Mouse (Mus musculus) MN1 (cell line): ENCODE measurements around the gene Rap1a.
"Not testable (repeated sequence)": the region's sequence is repeated elsewhere in the genome, so short reads cannot be mapped to it uniquely, and the experiment has no call there.

Source experiments
- DNase-seq: peaks from one replicate; pipeline ENCODE4 v3.0.0-alpha.2; 2016; ENCODE audit warnings: low spot score

Gene Rap1a

DNA sequence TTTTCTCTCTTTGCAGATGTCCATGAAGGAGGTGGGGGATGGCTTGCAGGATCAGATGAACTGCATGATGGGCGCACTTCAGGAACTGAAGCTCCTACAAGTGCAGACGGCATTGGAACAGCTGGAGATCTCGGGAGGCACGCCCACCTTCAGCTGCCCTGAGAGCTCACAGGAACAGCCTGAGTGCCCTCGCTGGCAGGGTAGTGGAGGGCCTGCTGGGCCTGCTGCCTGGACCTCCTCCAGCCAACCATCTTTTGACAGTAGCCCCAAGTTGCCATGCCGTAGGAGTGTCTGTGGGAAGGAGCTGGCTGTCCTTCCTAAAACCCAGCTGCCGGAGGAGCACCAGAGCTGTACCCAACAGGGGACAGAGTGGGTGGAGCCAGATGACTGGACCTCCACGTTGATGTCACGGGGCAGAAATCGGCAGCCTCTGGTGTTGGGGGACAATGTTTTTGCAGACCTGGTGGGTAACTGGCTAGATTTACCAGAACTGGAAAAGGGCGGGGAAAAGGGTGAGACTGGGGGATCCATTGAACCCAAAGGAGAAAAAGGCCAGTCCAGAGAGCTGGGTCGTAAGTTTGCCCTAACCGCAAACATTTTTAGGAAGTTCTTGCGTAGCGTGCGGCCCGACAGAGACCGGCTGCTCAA lies 84.7 kb downstream of the Rap1a start:
- no peak for DNase-seq

GRCm38 (mm10) chr3:105714820-105715167 lies 86.3 kb downstream of the Rap1a start:
- DNase-seq, result no peak

- peak; percentile 18 for DNase-seq
Measured at GRCm38 (mm10) chr3:105714091-105714819, 86.9 kb downstream of the Rap1a start.

DNA sequence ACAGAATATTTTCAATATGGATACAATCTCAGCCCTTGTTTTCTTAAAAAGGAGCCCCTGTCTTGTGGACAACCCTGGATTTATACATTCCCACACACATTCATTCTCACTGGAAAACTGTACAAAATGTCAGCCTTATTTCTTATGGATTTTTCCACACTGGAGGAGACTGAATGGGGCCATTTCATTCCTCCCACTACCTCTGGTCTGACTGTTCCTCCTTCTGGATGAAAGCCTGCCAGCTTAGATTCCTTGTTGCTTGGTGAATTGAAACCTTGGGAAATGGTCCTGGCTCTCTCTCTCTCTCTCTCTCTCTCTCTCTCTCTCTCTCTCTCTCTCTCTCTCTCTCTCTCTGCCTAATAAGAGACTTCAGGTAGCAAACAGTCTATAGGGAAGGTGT lies 88.3 kb downstream of the Rap1a start:
- DNase-seq, result no peak

GRCm38 (mm10) chr3:105711741-105712140 lies 89.4 kb downstream of the Rap1a start:
- no peak for DNase-seq

GRCm38 (mm10) chr3:105710246-105710645 lies 90.9 kb downstream of the Rap1a start:
- DNase-seq, result no peak

DNA sequence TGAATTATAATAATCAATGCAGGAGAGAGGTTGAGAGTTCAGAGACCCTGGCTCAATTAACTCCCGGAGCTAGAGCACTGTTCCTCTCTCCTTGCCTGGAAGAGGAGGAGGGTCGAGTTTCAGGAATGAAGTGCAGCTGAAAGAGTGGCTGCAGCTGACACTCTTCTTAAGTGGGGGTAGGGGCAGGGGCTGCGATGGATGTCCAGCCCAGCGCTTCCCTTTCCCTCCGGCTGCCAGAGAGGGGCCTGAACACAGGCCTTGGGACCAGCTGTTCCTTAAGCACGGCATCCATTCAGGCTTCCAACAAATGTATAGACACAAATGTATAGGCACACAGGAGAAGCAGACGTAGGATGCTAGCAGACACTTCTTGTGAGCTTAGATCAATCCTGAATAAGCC lies 93.5 kb downstream of the Rap1a start:
- no peak for DNase-seq

GRCm38 (mm10) chr3:105706366-105707020 lies 94.6 kb downstream of the Rap1a start:
- no peak for DNase-seq

GRCm38 (mm10) chr3:105705561-105705960 lies 95.6 kb downstream of the Rap1a start:
- DNase-seq, result no peak

- peak; percentile 33 for DNase-seq
Measured at GRCm38 (mm10) chr3:105705061-105705549, 96.0 kb downstream of the Rap1a start.

GRCm38 (mm10) chr3:105704031-105705008 lies 96.8 kb downstream of the Rap1a start, which contains the start of gene Inka2:
TSS of gene Inka2 (plus strand) at chr3:105704599.
- DNase-seq, result peak; percentile 81

DNA sequence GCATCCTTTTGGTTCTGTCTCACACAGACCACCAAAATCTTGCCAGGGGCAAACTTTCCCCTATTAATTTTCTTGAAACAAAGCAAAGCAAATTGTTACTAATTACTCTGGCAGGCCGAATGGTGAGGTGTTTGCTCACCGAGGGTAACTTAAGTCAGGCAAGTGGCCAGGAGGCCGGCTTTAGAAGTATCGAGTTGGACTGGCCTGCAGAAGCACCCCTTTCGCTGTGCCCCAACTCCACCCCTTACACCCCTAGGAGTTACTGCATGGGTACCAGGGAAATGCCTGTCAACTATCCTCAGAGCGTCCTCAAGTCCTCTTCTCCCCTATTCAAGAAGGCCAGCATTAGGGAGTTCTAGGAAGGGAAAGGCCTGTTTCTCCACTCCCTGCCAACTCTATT lies 97.6 kb downstream of the Rap1a start:
- DNase-seq, result no peak

DNA sequence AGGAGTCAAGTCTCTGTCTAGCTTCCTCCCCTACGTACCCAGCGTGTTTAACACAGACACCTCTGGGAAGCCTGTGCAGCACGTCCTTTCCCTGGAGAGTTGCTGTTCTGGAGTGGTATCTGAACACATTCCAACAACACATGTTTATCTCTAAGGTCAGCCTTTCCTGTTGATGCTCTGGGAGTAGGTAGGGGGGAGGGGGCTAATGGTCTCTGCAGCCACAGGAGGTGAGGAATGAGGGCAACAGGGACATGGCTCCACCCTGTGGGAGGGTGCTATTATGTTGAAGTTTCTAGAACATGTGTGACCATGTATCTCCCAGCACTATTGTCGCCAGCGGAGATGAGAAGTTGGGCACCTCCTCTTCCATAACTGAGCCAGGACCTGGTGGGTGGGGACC lies 99.7 kb downstream of the Rap1a start:
- DNase-seq, result no peak

GRCm38 (mm10) chr3:105700786-105701185 lies 100.3 kb downstream of the Rap1a start:
- DNase-seq, result not testable (repeated sequence)

DNA sequence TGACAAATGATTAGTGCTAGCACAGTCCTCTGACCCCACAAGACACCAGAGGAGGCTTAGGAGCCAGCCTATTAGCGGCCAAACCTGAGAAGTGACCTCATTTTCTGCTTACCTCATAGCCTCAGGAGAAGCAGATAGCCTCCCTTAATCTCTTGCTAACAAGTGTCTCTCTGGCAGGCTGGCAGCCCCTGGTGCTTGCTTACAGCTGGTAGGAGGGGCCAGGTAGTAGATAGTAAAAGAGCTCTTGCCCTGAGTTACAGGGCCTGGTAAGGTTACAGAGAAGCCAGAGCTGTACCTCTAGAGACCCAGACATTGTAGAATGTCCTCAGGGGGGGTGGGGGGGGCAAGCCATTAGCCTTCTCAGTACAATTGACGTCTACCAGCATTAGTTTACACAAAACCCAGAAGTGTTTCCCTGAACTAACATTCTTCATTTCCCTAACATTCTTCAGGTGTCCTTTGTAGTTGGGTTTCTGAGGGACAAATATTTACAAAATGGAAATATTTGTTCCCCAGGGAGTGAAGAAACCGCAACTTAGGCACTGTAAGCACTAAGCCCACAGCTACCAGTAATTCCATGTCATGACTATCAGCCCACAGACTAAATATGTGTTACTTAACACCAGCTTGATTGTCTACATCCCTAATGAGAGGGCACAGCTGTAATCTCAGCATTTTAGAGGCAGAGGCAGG lies 101.7 kb downstream of the Rap1a start:
- DNase-seq, result peak; percentile 18

DNA sequence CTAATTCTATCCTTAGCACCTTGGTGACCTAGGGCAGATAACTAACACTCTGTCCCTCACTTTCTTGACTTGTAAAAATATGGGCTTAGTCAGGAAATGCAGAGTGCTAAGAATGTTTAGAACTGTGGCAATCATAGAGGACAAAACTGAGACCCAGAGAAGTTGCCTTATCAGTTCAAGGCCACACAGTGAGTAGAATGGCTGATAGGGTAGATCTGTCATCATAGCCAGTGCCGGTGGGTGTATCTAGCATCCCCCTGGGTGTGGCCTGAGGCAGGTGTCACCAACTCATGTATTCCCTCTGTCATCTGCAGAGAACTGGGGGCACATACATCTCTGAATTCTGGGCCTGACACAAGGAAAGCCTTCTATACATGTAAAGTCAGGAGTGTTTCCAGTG lies 102.8 kb downstream of the Rap1a start:
- DNase-seq, result no peak

- DNase-seq, result no peak
Measured at GRCm38 (mm10) chr3:105697148-105697441, 104.0 kb downstream of the Rap1a start.

DNA sequence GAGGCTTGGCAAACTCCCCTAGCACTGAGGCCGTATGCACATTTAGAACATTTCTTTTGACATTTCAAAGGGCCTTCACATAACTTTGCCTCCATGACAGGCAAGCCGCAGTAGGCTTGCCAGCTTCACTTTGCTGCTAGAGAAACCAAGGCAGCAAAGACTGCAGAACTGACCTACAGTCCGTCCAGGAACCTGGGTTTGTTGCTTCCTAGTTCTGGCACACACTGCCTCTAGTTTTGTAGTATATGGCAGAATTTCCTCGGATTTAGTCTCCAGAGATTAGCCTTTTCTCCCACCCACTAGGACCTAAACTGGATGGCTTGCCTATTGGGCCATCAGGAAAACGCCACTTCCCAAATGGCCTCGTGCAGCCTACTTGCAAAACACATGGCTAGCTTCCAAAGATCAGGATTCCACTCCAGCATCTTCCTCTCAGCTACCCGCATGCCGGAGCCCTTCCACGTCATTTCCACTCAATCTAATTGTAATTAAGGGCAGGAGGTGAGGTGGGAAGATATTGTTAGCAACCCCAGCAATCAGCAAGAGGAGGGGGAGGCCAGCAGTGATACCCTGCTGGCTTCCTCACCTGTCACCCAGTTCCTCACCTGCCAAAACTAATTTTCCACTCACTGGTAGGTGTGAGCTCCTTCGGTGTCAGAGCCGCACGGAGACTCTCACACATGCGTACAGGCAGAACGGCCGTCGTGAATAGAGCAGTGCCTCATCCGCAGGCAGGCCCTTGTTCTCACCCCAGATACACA lies 104.6 kb downstream of the Rap1a start:
- no peak for DNase-seq

DNA sequence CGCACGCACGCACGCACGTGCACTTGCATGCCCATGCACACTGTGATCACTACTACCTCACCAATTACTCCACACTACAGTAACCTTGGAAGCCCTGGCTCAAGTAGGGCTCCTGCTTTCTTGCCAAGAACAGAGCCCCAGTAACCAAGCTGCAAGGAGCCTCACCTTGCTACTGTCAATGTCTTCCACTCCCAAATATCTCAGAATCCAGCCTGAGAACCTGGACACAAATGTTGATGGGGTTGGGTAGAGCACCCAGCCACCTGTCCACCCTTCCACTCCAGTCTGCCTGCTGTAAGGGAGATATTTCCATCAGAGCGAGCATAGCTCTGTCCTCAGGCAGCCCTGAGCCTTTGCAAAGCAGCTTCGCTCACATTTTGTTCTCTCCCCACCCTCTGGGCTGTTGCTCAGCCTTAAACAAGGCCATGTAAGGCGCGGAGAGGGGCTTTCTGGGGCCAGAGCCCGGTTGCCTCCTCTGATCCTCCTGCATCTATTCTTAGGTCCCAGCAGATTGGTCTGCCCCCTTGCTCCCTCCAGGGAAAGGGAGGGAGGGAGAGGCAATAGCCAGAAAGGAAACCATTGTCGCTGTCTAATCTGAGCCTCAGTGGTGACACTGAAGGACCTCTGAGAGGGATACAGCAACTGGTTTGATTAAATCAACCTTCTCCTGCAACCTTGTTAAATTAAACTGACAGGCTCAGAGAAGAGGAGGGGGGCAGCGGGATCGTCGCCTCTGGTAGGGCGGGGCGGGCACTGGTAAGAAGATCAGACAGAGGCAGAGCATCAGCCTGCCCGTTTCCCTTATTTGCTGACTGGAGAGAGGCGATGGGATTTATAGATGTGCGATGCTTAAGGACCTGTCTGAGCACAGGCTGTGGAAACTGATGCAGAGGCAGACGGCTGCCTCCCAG lies 105.4 kb downstream of the Rap1a start:
- peak; percentile 36 for DNase-seq
